Mouse (Mus musculus) limb, embryonic 15.5 days (tissue): ENCODE data around the gene Tmem170b. TPM values are rescaled to one million over a fixed set of nuclear protein-coding genes. Genes with fewer than 3 reads are reported as not detected.
"Not testable (repeated sequence)": the region's sequence is repeated elsewhere in the genome, so short reads cannot be mapped to it uniquely, and the experiment has no call there.

Experiments
- ATAC-seq: fragments of 200-750 bp; cut with Nextera tagmentation; 2 replicates; pipeline ENCODE4 v1.8.0; 2017; ENCODE audit warnings: low read depth, moderate TSS enrichment; ENCODE audit not compliant: insufficient number of reproducible peaks, low FRiP score, low TSS enrichment
- H3K27ac ChIP-seq: fragments of 300-500 bp; sonication (generic); 2 replicates; pipeline ENCODE4 v1.5.1; 2015; ENCODE audit warnings: moderate library complexity, mild to moderate bottlenecking, inconsistent platforms
- H3K27me3 ChIP-seq: fragments of 300-500 bp; sonication (generic); 2 replicates; pipeline ENCODE4 v1.6.1; 2015; ENCODE audit warnings: inconsistent platforms
- H3K36me3 ChIP-seq: fragments of 300-500 bp; sonication (generic); 2 replicates; pipeline ENCODE4 v1.6.1; 2015; ENCODE audit warnings: inconsistent platforms
- H3K4me1 ChIP-seq: fragments of 300-500 bp; sonication (generic); 2 replicates; pipeline ENCODE4 v1.6.1; 2015; ENCODE audit warnings: inconsistent platforms
- H3K4me2 ChIP-seq: fragments of 300-500 bp; sonication (generic); 2 replicates; pipeline ENCODE4 v1.6.1; 2015; ENCODE audit warnings: mild to moderate bottlenecking, inconsistent platforms
- H3K4me3 ChIP-seq: fragments of 300-500 bp; sonication (generic); 2 replicates; pipeline ENCODE4 v1.5.1; 2015; ENCODE audit warnings: mild to moderate bottlenecking, inconsistent platforms
- H3K9ac ChIP-seq: fragments of 300-500 bp; sonication (generic); 2 replicates; pipeline ENCODE4 v1.6.1; 2015; ENCODE audit warnings: inconsistent platforms
- H3K9me3 ChIP-seq: fragments of 300-500 bp; sonication (generic); 2 replicates; pipeline ENCODE4 v1.6.1; 2016; ENCODE audit warnings: inconsistent platforms
- WGBS: fragments of 180-500 bp; shearing (Covaris S2); methylation state at CpG from one replicate; pipeline ENCODE4 v1.1.7; 2015; 5-methylcytosine and 5-hydroxymethylcytosine counted together
- polyA plus RNA-seq: library from polyadenylated mRNA; unstranded; fragments of >200 nt; fragmentation: Nextera tagmentation; extraction: Ambion mirVana; gene quantifications from 2 replicates; pipeline ENCODE4 v1.2.1, GENCODE M21; 2015

The Tmem170b gene
- polyA plus RNA-seq, 1 experiment from 2014 or later: 12.1 TPM

DNA sequence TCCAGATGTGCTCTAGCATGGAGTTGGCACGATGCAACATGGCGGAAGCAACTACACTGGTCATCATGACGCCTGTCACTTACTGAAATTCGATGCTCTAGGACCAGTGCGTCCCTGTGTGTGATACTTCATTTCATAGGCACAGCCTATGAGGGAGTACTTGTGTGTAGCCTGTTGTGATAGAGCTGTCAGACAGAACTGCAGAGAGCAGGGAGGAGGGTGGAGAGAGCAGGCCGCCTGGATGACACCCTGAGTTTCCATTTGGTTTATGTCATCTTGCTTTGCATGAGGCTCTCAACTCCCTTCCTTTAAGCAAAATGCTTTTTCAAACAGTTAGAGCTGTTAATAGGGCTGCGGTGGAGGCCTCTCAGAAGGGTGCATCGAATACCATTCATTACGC, 68.9 kb downstream of the Tmem170b start:
- H3K27me3 ChIP-seq, H3K36me3 ChIP-seq, H3K27ac ChIP-seq, H3K4me2 ChIP-seq, H3K9me3 ChIP-seq, H3K4me1 ChIP-seq, H3K9ac ChIP-seq, H3K4me3 ChIP-seq, ATAC-seq: not testable (repeated sequence)
- WGBS: 89% methylated on average over 9 of the region's 9 CpGs

GRCm38 (mm10) chr13:41675498-41675897, 69.8 kb downstream of the Tmem170b start:
- Histone ChIP-seq H3K9ac (no peak overlapping the region), H3K9me3 (no peaks in the 10 kb centered on the region), H3K4me3 (no peak overlapping the region), H3K4me2 (no peak overlapping the region), H3K36me3 (no peaks in the 10 kb centered on the region), H3K4me1 (no peaks in the 10 kb centered on the region), H3K27me3 (no peaks in the 10 kb centered on the region), H3K27ac (no peak overlapping the region)
- no peak for ATAC-seq
- 92% methylated on average over 3 of the region's 3 CpGs for WGBS

- 0 out of 2 replicates have a peak, but pooled peaks cover 2% of the 10 kb centered on the region for H3K4me1 ChIP-seq
- H3K27me3 ChIP-seq: no peaks in the 10 kb centered on the region
- H3K4me2 ChIP-seq: no peak overlapping the region
- WGBS: 85% methylated on average over 9 of the region's 9 CpGs
- no peak overlapping the region for H3K4me3 ChIP-seq
- no peak for ATAC-seq
- no peak overlapping the region for H3K27ac ChIP-seq
- H3K9me3 ChIP-seq: no peaks in the 10 kb centered on the region
- H3K9ac ChIP-seq: no peak overlapping the region
- no peaks in the 10 kb centered on the region for H3K36me3 ChIP-seq
These were observed 70.5 kb downstream of the Tmem170b start for GRCm38 (mm10) chr13:41675966-41676835.

DNA sequence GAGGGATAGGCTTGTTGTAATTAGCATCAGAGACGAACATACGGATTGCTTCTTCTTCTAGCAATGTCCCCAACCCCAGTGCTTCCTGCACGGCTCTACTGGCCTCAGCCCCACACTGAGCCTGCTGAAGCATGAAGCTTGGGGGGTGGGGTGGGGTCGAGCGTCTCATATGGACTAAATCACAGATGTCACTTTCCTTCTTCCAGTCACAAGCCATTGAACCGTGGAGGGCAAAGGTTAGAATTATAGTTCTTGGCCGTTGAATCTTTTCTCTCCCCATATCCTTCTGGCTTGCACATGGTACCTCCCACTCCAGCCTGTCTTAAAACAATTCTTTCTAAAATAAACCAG, 71.1 kb downstream of the Tmem170b start:
- H3K27me3 ChIP-seq: no peaks in the 10 kb centered on the region
- ATAC-seq: no peak
- H3K4me1 ChIP-seq: peaks cover 6% of the 10 kb centered on the region; the same call in 1 of the 2 replicates
- H3K9me3 ChIP-seq: no peaks in the 10 kb centered on the region
- 62% methylated on average over 7 of the region's 7 CpGs for WGBS
- no peak overlapping the region for H3K9ac ChIP-seq
- no peak overlapping the region for H3K4me3 ChIP-seq
- H3K36me3 ChIP-seq: no peaks in the 10 kb centered on the region
- no peak overlapping the region for H3K4me2 ChIP-seq
- H3K27ac ChIP-seq: no peak overlapping the region

GRCm38 (mm10) chr13:41680854-41681549, 75.3 kb downstream of the Tmem170b start:
- no peak for ATAC-seq
- no peaks in the 10 kb centered on the region for H3K9me3 ChIP-seq
- 56% methylated on average over 12 of the region's 12 CpGs for WGBS

GRCm38 (mm10) chr13:41682341-41683119, 76.8 kb downstream of the Tmem170b start:
- 83% methylated on average over 12 of the region's 12 CpGs for WGBS
- no peak overlapping the region for H3K4me2 ChIP-seq
- no peak overlapping the region for H3K9ac ChIP-seq
- H3K36me3 ChIP-seq: no peaks in the 10 kb centered on the region
- no peaks in the 10 kb centered on the region for H3K9me3 ChIP-seq
- H3K27me3 ChIP-seq: no peaks in the 10 kb centered on the region
- no peak overlapping the region for H3K27ac ChIP-seq
- H3K4me1 ChIP-seq: peaks cover 6% of the 10 kb centered on the region; the same call in 1 of the 2 replicates
- no peak overlapping the region for H3K4me3 ChIP-seq
- ATAC-seq: no peak

More at GRCm38 (mm10) chr13:41680854-41681549, 75.3 kb downstream of the Tmem170b start:
- Histone ChIP-seq H3K27me3 (no peaks in the 10 kb centered on the region), H3K4me3 (no peak overlapping the region), H3K36me3 (no peaks in the 10 kb centered on the region), H3K4me2 (no peak overlapping the region), H3K4me1 (peaks cover 6% of the 10 kb centered on the region; the same call in 1 of the 2 replicates), H3K27ac (no peak overlapping the region), H3K9ac (no peak overlapping the region)

DNA sequence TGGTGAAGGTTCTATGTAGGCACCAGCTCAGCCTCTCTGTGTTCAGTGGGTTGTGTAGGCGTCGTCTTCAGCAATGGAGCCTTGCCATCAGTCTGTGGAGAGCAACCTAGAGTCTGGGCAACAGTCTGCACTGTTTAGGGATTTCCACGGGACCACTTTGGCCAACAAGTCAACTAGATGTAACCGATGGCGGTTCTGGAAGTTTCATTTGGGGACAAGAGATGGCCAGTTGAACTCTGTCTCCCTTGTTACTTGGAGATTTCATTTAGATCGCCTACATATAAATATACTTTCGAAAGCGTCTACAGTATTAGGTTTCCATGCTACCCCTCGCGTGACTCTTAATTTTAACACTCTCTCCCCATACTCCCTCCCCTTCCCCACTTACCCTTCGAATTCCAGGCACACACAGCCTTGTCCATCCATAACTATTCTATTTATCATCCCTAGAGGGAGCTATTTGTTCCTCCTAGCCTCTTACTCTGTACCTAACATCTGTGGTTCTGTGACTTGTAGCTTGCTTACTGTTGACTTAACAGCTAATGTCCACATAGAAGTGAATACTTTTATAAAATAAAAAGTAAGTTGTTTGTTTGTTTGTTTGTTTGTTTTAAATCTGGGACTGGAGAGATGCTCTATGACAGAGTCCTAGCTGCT, 77.8 kb downstream of the Tmem170b start:
- no peak overlapping the region for H3K4me2 ChIP-seq
- ATAC-seq: no peak
- H3K4me1 ChIP-seq: peaks cover 6% of the 10 kb centered on the region; the same call in 1 of the 2 replicates
- no peaks in the 10 kb centered on the region for H3K9me3 ChIP-seq
- 81% methylated on average over 11 of the region's 11 CpGs for whole genome bisulfite sequencing
- no peaks in the 10 kb centered on the region for H3K27me3 ChIP-seq
- H3K27ac ChIP-seq: no peak overlapping the region
- no peak overlapping the region for H3K4me3 ChIP-seq
- no peaks in the 10 kb centered on the region for H3K36me3 ChIP-seq
- no peak overlapping the region for H3K9ac ChIP-seq

DNA sequence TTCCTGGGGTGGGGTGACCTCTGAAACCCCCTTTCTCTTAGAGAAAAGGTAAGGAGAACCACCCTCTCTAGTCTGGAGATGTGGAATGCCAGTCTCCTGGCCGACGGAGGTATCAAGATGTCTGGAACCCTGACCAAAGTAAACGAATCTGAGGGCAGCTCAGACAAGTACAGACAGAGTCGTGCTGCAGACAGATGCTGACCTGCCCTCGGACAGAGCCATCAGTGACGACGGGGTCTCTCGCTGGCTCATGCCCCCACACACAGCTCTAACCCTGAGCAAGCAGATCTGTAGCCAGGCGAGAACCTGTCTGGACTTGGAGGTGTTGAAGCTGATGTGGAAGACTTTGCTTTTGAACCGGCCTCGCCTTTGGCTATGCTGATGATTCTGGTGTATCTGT, 79.8 kb downstream of the Tmem170b start:
- Histone ChIP-seq H3K36me3 (no peaks in the 10 kb centered on the region), H3K4me1 (peaks cover 13% of the 10 kb centered on the region; the same call in 1 of the 2 replicates), H3K4me2 (no peak overlapping the region), H3K4me3 (no peak overlapping the region), H3K9me3 (no peaks in the 10 kb centered on the region), H3K27me3 (no peaks in the 10 kb centered on the region), H3K9ac (no peak overlapping the region), H3K27ac (no peak overlapping the region)
- 66% methylated on average over 11 of the region's 11 CpGs for WGBS
- no peak for ATAC-seq

- no peak overlapping the region for H3K4me3 ChIP-seq
- no peaks in the 10 kb centered on the region for H3K36me3 ChIP-seq
- ATAC-seq: no peak
- H3K9me3 ChIP-seq: no peaks in the 10 kb centered on the region
- 63% methylated on average over 6 of the region's 6 CpGs for whole genome bisulfite sequencing
- H3K4me2 ChIP-seq: no peak overlapping the region
- H3K27me3 ChIP-seq: no peaks in the 10 kb centered on the region
- 0 out of 2 replicates have a peak, but pooled peaks cover 6% of the 10 kb centered on the region for H3K4me1 ChIP-seq
- H3K9ac ChIP-seq: no peak overlapping the region
- H3K27ac ChIP-seq: no peak overlapping the region
These were observed 83.3 kb downstream of the Tmem170b start for GRCm38 (mm10) chr13:41689055-41689454.

DNA sequence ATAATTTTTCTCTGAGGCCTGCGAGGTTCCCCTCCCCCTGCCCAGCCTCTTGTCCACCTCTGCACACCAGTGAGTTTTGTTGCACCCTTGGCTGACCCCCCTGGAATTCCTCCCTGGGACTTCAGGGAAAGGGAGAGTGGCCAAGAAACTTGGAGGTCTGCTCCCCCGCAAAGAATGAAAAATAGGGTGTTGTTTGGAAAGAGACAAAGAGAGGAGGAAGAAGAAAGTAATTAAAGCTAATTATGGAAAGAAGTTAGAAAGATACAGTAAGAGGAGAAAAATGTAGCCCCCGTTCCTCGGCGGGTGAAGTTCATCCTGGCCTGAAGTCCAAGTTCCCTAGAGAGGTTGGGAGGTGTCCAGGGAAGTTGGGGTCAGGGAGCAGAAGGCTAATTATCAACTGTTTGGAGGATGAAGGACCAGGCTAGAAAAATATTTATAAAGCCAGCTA, 83.9 kb downstream of the Tmem170b start:
- no peaks in the 10 kb centered on the region for H3K9me3 ChIP-seq
- no peak overlapping the region for H3K4me3 ChIP-seq
- no peaks in the 10 kb centered on the region for H3K36me3 ChIP-seq
- no peak overlapping the region for H3K9ac ChIP-seq
- no peak overlapping the region for H3K4me2 ChIP-seq
- no peaks in the 10 kb centered on the region for H3K27me3 ChIP-seq
- 66% methylated on average over 5 of the region's 5 CpGs for whole genome bisulfite sequencing
- H3K27ac ChIP-seq: no peak overlapping the region
- ATAC-seq: no peak
- H3K4me1 ChIP-seq: 0 out of 2 replicates have a peak, but pooled peaks cover 6% of the 10 kb centered on the region
